Mouse (Mus musculus) heart, embryonic 13.5 days (tissue): ENCODE measurements around the gene Olfr709-ps1. TPM values are rescaled to one million over a fixed set of nuclear protein-coding genes. Genes with fewer than 3 reads are reported as not detected.

Experiments used
- polyA plus RNA-seq: library from polyadenylated mRNA; unstranded; fragments of >200 nt; fragmentation: Nextera tagmentation; extraction: Ambion mirVana; gene quantifications from 2 replicates; pipeline ENCODE4 v1.2.1, GENCODE M21; 2015

Olfr709-ps1 gene
- polyA plus RNA-seq, 1 experiment from 2014 or later: not detected

Other genes starting within 250 kb of the Olfr709-ps1 start
- gene Olfr694, start 240.4 kb downstream of the Olfr709-ps1 start, polyA plus RNA-seq: not detected in 2 replicates
- not detected in 2 replicates for gene Olfr695, start 215.8 kb downstream of the Olfr709-ps1 start, polyA plus RNA-seq
- gene Olfr697, start 189.8 kb downstream of the Olfr709-ps1 start, polyA plus RNA-seq: not detected in 2 replicates
- not detected in 2 replicates for gene Olfr698, start 176.8 kb downstream of the Olfr709-ps1 start, polyA plus RNA-seq
- not detected in 2 replicates for gene Olfr699, start 139.0 kb downstream of the Olfr709-ps1 start, polyA plus RNA-seq
- gene Olfr700, start 123.4 kb downstream of the Olfr709-ps1 start, polyA plus RNA-seq: not detected in 2 replicates
- gene Olfr701, start 118.1 kb downstream of the Olfr709-ps1 start, polyA plus RNA-seq: not detected in 2 replicates
- not detected in 2 replicates for gene Olfr702, start 98.3 kb downstream of the Olfr709-ps1 start, polyA plus RNA-seq
- not detected in 2 replicates for gene Olfr703, start 88.9 kb downstream of the Olfr709-ps1 start, polyA plus RNA-seq
- gene Olfr704, start 69.0 kb downstream of the Olfr709-ps1 start, polyA plus RNA-seq: not detected in 2 replicates
- not detected in 2 replicates for gene Olfr705, start 55.3 kb downstream of the Olfr709-ps1 start, polyA plus RNA-seq
- gene Olfr706, start 44.1 kb downstream of the Olfr709-ps1 start, polyA plus RNA-seq: not detected in 2 replicates
- not detected in 2 replicates for gene Olfr707, start 31.0 kb downstream of the Olfr709-ps1 start, polyA plus RNA-seq
- not detected in 2 replicates for gene Olfr1532-ps1, start 24.2 kb downstream of the Olfr709-ps1 start, polyA plus RNA-seq
- gene Olfr710, start 16.1 kb upstream of the Olfr709-ps1 start, polyA plus RNA-seq: not detected in 2 replicates
- not detected in 2 replicates for gene Olfr6, start 31.7 kb upstream of the Olfr709-ps1 start, polyA plus RNA-seq
- gene Olfr711, start 43.2 kb upstream of the Olfr709-ps1 start, polyA plus RNA-seq: not detected in 2 replicates
- gene Olfr2, start 73.9 kb upstream of the Olfr709-ps1 start, polyA plus RNA-seq: not detected in 2 replicates
- not detected in 2 replicates for gene Olfr713, start 99.0 kb upstream of the Olfr709-ps1 start, polyA plus RNA-seq
- gene Olfr714, start 138.8 kb upstream of the Olfr709-ps1 start, polyA plus RNA-seq: not detected in 2 replicates
- not detected in 2 replicates for gene Olfr17, start 161.0 kb upstream of the Olfr709-ps1 start, polyA plus RNA-seq
- not detected in 2 replicates for gene Olfr715b, start 178.2 kb upstream of the Olfr709-ps1 start, polyA plus RNA-seq
- gene Olfr715, start 198.9 kb upstream of the Olfr709-ps1 start, polyA plus RNA-seq: not detected in 2 replicates
- not detected in 2 replicates for gene Olfr716, start 206.1 kb upstream of the Olfr709-ps1 start, polyA plus RNA-seq
- not detected in 2 replicates for gene Nlrp14, start 234.8 kb upstream of the Olfr709-ps1 start, polyA plus RNA-seq